Mouse (Mus musculus) olfactory bulb, adult 2 months (tissue): ENCODE data around the gene Gm44790. TPM values are rescaled to one million over a fixed set of nuclear protein-coding genes. Genes with fewer than 3 reads are reported as not detected.
"Not testable (repeated sequence)": the region's sequence is repeated elsewhere in the genome, so short reads cannot be mapped to it uniquely, and the experiment has no call there.

ENCODE experiments used
- H3K27ac ChIP-seq: fragments of 200-500 bp; 2 replicates; pipeline ENCODE4 v1.5.1; 2012; ENCODE audit warnings: low read depth, low read length; ENCODE audit not compliant: insufficient read depth
- H3K4me1 ChIP-seq: fragments of 200-500 bp; 2 replicates; pipeline ENCODE4 v1.6.1; 2012; ENCODE audit warnings: low read length; ENCODE audit not compliant: control insufficient read depth, insufficient read depth
- H3K4me3 ChIP-seq: fragments of 200-500 bp; 2 replicates; pipeline ENCODE4 v1.5.1; 2012; ENCODE audit warnings: mild to moderate bottlenecking, low read depth, low read length, moderate library complexity; ENCODE audit not compliant: insufficient read depth
- CTCF ChIP-seq: fragments of 200-500 bp; IDR thresholded peaks from 2 replicates; pipeline ENCODE4 v1.5.1; 2012; ENCODE audit warnings: low read depth, mild to moderate bottlenecking, low read length, moderate library complexity; ENCODE audit not compliant: insufficient read depth
- POLR2A ChIP-seq: fragments of 200-500 bp; IDR thresholded peaks from 2 replicates; pipeline ENCODE4 v1.6.1; 2012; ENCODE audit warnings: mild to moderate bottlenecking, low read depth, low read length, moderate library complexity; ENCODE audit not compliant: insufficient read depth
- WGBS: fragments of 180-500 bp; shearing (Covaris S2); methylation state at CpG from one replicate; pipeline ENCODE4 v1.1.7; 2018; 5-methylcytosine and 5-hydroxymethylcytosine counted together
- polyA plus RNA-seq: library from polyadenylated mRNA; stranded (reverse); fragments of >200 nt; gene quantifications from 2 replicates; pipeline ENCODE4 v1.2.4, GENCODE M21; 2012; ENCODE audit warnings: low replicate concordance; ENCODE audit not compliant: missing spikeins, insufficient read depth, insufficient read length

The Gm44790 gene
- polyA plus RNA-seq, 1 experiment, result not detected

GRCm38 (mm10) chr6:86479311-86479710, 52.9 kb downstream of the Gm44790 start:
- WGBS, result 71% methylated on average over 3 of the region's 3 CpGs
- Histone ChIP-seq H3K27ac (no peak overlapping the region), H3K4me3 (no peak overlapping the region), H3K4me1 (0 out of 2 replicates have a peak, but pooled peaks cover 2% of the 10 kb centered on the region)
- TF ChIP-seq POLR2A (no peak), CTCF (no peak)

DNA sequence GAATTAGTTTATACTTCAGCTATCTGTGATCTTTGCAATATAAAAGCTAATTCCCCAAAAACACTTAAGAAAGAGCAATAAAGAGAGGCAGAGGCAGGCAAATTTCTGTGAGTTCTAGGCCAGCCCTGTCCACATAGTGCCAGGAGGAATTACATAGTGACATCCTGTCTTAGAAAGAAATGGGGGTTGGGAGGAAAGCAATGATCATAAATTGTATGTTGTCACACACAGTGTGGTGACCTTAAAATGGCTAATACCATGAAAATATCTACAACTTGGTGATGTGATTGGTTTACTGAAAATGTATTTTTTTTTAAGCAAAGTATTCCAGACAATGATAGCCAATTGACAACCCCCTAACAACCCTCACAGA, 53.3 kb downstream of the Gm44790 start:
- H3K4me3 ChIP-seq, result no peak overlapping the region
- peak overlapping the region; percentile 92; the same call in 1 of the 2 replicates for H3K27ac ChIP-seq
- TF ChIP-seq CTCF (no peak), POLR2A (no peak)
- 0 out of 2 replicates have a peak, but pooled peaks cover 2% of the 10 kb centered on the region for H3K4me1 ChIP-seq

DNA sequence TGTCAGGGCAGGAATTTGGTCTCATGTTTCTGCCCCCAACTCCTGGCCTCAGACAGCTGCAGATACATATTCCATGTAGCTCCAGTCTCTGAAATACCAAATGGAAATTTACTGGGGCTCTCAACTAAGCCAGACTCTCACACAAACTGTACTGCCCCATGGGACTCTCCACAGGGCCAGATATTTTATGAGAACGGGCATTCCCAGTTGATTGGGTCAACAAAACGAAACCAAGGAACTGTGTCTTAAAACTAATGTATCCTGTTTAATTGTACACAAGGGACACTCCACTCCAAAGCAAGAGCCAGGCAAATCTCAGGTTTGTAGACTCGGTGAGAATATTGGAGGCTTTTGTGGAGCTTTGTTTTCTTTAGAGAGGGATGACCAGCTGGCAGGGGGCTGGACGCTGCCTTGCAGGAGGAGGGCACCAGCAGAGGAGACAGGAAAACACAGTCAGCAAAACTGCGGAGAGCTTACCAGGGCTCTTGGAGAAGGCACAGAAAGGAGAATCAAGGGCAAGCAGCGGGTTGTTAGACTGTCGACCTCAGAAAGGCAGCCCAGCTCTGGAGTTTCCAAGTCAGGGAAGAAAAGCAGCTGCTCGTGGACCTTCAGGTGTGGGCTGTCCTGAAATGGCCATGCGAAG, 53.9 kb downstream of the Gm44790 start:
- peak overlapping the region; percentile 4; the same call in 1 of the 2 replicates for H3K4me3 ChIP-seq
- no peak for TF ChIP-seq POLR2A
- TF ChIP-seq CTCF, result no peak
- H3K4me1 ChIP-seq, result 0 out of 2 replicates have a peak, but pooled peaks cover 2% of the 10 kb centered on the region
- 53% methylated on average over 9 of the region's 9 CpGs for whole genome bisulfite sequencing
- peak overlapping the region; percentile 92 for H3K27ac ChIP-seq

- Histone ChIP-seq H3K27ac (no peak overlapping the region), H3K4me3 (no peak overlapping the region), H3K4me1 (0 out of 2 replicates have a peak, but pooled peaks cover 2% of the 10 kb centered on the region)
- 94% methylated on average over 5 of the region's 5 CpGs for WGBS
- TF ChIP-seq POLR2A (no peak), CTCF (no peak)
These were observed 55.4 kb downstream of the Gm44790 start for GRCm38 (mm10) chr6:86481871-86482270.

DNA sequence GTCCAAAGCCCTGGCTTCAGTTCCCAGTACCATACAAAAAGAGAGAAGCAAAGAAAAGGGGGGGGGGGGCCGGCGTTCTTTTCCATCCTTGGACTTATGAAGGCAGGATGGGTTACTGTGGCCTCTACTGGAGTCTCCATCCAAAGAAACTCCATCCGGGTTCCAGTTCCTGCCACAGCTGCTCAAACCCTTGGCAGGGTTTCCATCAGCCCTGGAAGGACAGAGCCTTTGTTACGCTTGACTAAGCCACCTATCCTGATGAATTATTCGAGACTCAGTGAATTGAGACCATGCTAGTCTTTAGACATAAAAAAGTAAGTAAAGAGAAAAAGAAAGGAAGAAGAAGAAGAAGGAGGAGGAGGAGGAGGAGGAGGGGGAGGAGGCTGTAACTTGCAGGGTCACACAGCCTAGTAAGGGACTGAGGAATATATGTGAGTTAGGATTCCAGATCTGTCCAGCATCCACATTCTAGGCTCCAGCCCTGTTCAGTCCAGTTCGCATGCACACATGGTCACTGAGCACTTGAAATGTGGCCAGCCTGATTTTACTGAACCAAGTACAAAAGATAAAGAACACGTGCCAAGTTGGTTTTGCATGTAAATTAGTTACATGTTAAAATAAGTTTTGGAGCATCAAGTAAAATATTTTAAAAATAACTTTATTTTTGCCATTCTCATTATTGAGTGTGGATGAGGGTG, 59.6 kb downstream of the Gm44790 start:
- no peak overlapping the region for H3K27ac ChIP-seq
- H3K4me3 ChIP-seq, result no peak overlapping the region
- no peak for TF ChIP-seq CTCF
- TF ChIP-seq POLR2A, result no peak
- peaks cover 12% of the 10 kb centered on the region for H3K4me1 ChIP-seq
- 49% methylated on average over 7 of the region's 7 CpGs for WGBS

GRCm38 (mm10) chr6:86487358-86488148, 61.1 kb downstream of the Gm44790 start:
- Histone ChIP-seq H3K4me1 (peaks cover 12% of the 10 kb centered on the region), H3K27ac (peak overlapping the region; percentile 89), H3K4me3 (0 out of 2 replicates have a peak overlapping the region, but pooled peaks have one; percentile 19)
- WGBS, result 4% methylated on average over 24 of the region's 24 CpGs
- TF ChIP-seq POLR2A (peak; percentile 51; the same call in 1 of the 2 replicates), CTCF (no peak)

DNA sequence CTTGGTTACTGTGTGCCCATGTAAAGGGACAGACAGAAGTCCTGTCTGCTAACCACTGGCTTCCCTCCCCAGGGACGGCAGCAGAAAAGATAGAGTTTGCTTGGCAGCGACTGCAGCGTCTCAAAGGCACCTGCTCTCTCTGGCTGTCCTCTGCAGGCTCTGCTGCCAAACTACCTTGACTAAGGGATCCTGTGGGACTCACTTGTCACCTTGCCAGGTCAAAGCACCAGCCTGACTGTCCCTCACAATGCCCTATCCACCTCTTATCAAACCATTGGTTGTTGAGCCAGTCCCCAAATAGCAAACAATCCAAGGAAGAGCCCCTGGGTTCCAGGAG, 61.7 kb downstream of the Gm44790 start:
- TF ChIP-seq CTCF, result no peak
- TF ChIP-seq POLR2A, result no peak
- WGBS, result 27% methylated on average over 3 of the region's 3 CpGs

DNA sequence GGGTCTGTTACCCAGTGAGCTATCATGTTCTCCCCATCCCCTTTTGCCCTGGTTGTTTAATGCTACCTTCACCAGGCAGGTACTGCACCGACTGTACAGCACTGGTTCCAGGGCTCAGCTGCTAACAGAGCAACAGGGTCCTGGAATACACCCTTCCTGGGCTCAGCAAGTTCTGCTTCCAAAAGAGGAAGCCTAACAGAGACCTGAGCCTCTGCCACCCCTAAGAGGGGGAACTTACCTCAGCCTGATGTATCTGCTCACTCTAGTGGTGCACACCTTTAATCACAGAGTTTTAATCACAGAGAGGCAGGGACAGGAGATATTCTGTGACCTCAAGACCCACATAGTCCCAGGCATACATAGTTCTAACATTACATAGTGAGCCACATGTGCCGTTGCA, 63.5 kb downstream of the Gm44790 start:
- Histone ChIP-seq H3K4me1 (peaks cover 12% of the 10 kb centered on the region), H3K4me3 (no peak overlapping the region), H3K27ac (no peak overlapping the region)
- TF ChIP-seq CTCF (no peak), POLR2A (no peak)
- 92% methylated on average over 2 of the region's 2 CpGs for WGBS

More for the DNA sequence above, 61.7 kb downstream of the Gm44790 start:
- Histone ChIP-seq H3K4me1 (peaks cover 12% of the 10 kb centered on the region), H3K4me3 (no peak overlapping the region), H3K27ac (peak overlapping the region; percentile 89; the same call in 1 of the 2 replicates)

DNA sequence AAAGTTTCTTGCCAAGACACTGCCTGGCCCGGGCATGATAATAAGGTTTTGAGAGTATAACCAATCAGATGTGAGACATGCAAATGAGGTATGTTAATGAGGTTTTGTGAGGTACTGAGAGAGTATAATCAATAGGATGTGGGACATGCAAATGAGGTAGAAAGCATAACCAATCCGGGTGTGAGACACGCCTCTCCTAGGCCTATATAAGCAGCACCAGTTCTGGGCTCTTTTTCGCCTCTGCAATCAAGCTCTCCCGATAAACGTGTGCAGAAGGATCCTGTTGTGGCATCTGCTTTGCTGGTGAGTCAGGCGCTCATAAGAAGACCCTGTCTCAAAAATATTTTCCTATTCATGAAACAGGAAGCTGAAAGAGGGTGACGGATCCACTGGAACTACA, 64.0 kb downstream of the Gm44790 start:
- not testable (repeated sequence) for H3K4me3 ChIP-seq, H3K27ac ChIP-seq
- WGBS, result 81% methylated on average over 8 of the region's 8 CpGs
- H3K4me1 ChIP-seq, result peaks cover 12% of the 10 kb centered on the region
